24 mouse cellular contexts compared by ENCODE assay signal in the genomic region with DNA sequence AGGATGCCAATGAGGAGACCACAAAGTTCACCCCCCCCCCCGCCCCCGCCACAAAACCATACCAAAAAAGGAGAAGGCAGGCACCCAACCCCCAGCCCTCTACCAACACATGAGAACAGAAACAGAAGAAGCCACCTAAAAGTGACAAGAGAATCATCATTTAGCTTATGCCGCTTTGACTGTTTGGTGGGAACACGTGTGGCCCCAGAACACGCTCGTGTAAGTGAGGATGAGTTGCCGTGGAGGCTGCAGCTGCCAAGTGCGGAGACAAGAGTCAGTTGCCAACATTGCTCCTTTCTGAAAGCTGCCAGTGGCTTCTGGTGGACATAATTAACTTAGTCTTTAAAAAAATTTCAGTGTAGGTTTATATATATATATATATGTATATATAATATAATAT. TPM values are rescaled to one million over a fixed set of nuclear protein-coding genes. Genes with fewer than 3 reads are reported as not detected.
DNase-seq lines count a peak whose midpoint lies in the region; ATAC-seq and TF ChIP-seq lines count a peak whose summit lies in the region.
"Had no signal": no experiment of that assay in that cellular context is flagged by ENCODE, and none has a peak within 500 bp of the region (broad histone marks: within the 10 kb centered on the region; RNA-seq: fewer than 3 reads in every experiment).

No protein-coding gene starts in this region.

- H3K4me2 ChIP-seq in liver, postnatal 0 days (ENCODE audit: low read depth, low read length), result no peak overlapping the region
- H3K4me2 ChIP-seq in neural tube, embryonic 15.5 days, result no peak overlapping the region
- H3K4me2 ChIP-seq: embryonic facial prominence, embryonic 12.5 days; embryonic facial prominence, embryonic 15.5 days; heart, embryonic 13.5 days; hindbrain, embryonic 14.5 days had no signal

- peak overlapping the region; percentile 39; the same call in 1 of the 2 replicates for H3K27ac ChIP-seq in MEL (ENCODE audit: control insufficient read depth, low read depth, low read length)
- no peak overlapping the region for H3K27ac ChIP-seq in liver, postnatal 0 days (ENCODE audit: low read depth)
- H3K27ac ChIP-seq in neural tube, embryonic 15.5 days (replicated peaks), result no peak overlapping the region
- H3K27ac ChIP-seq: embryonic facial prominence, embryonic 12.5 days; embryonic facial prominence, embryonic 15.5 days; heart, embryonic 10.5 days; heart, embryonic 13.5 days; hindbrain, embryonic 14.5 days had no signal

- no peak for TF ChIP-seq CTCF in G1E (IDR thresholded peaks at IDR 0.05; ENCODE audit: low read depth, low read length)
- no peak for TF ChIP-seq CTCF in MEL (IDR thresholded peaks at IDR 0.05 in 2 of 3, conservative IDR thresholded peaks at IDR 0.05 in 1 of 3; ENCODE audit: control insufficient read depth in 1 of 3, insufficient read depth in 1 of 3, low read depth in 2 of 3, low read length in 3 of 3, poor library complexity in 1 of 3, severe bottlenecking in 1 of 3)
- no peak for TF ChIP-seq CTCF in liver, postnatal 0 days (IDR thresholded peaks at IDR 0.05; ENCODE audit: low read depth)

- no peak for TF ChIP-seq EP300 in MEL (IDR thresholded peaks at IDR 0.05; ENCODE audit: low read depth in 1 of 2, low read length in 2 of 2)
- TF ChIP-seq EP300 in liver, postnatal 0 days (IDR thresholded peaks at IDR 0.05; ENCODE audit: low read depth), result no peak

- H3K4me3 ChIP-seq in G1E (ENCODE audit: low read depth, low read length) (peak overlapping the region; percentile 38; the same call in 1 of the 2 replicates), MEL (ENCODE audit: control insufficient read depth in 1 of 2, insufficient read depth in 1 of 2, low read depth in 2 of 2, low read length in 2 of 2) (no peak overlapping the region)
- H3K4me3 ChIP-seq in liver, postnatal 0 days (ENCODE audit: low read depth, low read length), result no peak overlapping the region
- no peak overlapping the region for H3K4me3 ChIP-seq in neural tube, embryonic 15.5 days (replicated peaks)
- H3K4me3 ChIP-seq: embryonic facial prominence, embryonic 12.5 days; embryonic facial prominence, embryonic 15.5 days; heart, embryonic 10.5 days; heart, embryonic 13.5 days had no signal

- peaks cover 73% of the 10 kb centered on the region for H3K4me1 ChIP-seq in G1E (ENCODE audit: insufficient read depth, low read depth, low read length)
- H3K4me1 ChIP-seq in MEL (ENCODE audit: control insufficient read depth in 1 of 2, insufficient read depth in 2 of 2, low read length in 2 of 2), result peaks cover 5 to 9% of the 10 kb centered on the region in 2 experiments; a peak in 3 of 4 replicates
- H3K4me1 ChIP-seq in liver, postnatal 0 days (ENCODE audit: insufficient read depth), result no peaks in the 10 kb centered on the region
- H3K4me1 ChIP-seq in neural tube, embryonic 15.5 days, result peaks cover 11% of the 10 kb centered on the region

- H3K9me3 ChIP-seq in G1E (replicated peaks) (peaks cover 18% of the 10 kb centered on the region), MEL (replicated peaks; ENCODE audit: insufficient read depth, low read length) (no peaks in the 10 kb centered on the region)
- H3K9me3 ChIP-seq in liver, postnatal 0 days (ENCODE audit: low read length), result no peaks in the 10 kb centered on the region
- H3K9me3 ChIP-seq in neural tube, embryonic 15.5 days (replicated peaks), result no peaks in the 10 kb centered on the region
- H3K9me3 ChIP-seq: embryonic facial prominence, embryonic 12.5 days; embryonic facial prominence, embryonic 15.5 days; heart, embryonic 10.5 days; heart, embryonic 13.5 days had no signal

- H3K36me3 ChIP-seq in G1E (replicated peaks) (peaks cover 73% of the 10 kb centered on the region), MEL (ENCODE audit: control insufficient read depth in 1 of 2, insufficient read depth in 2 of 2, low read length in 2 of 2) (peaks cover 0 to 9% of the 10 kb centered on the region in 2 experiments; a peak in 2 of 4 replicates)
- 0 out of 2 replicates have a peak, but pooled peaks cover 3% of the 10 kb centered on the region for H3K36me3 ChIP-seq in liver, postnatal 0 days (replicated peaks; ENCODE audit: insufficient read depth, low read length)
- peaks cover 38% of the 10 kb centered on the region for H3K36me3 ChIP-seq in neural tube, embryonic 15.5 days

- H3K9ac ChIP-seq in MEL (ENCODE audit: control insufficient read depth, low read depth, low read length, poor library complexity, severe bottlenecking), result peak overlapping the region; percentile 38; the same call in 1 of the 2 replicates
- H3K9ac ChIP-seq in liver, postnatal 0 days (replicated peaks), result no peak overlapping the region
- H3K9ac ChIP-seq in neural tube, embryonic 15.5 days (replicated peaks), result no peak overlapping the region
- H3K9ac ChIP-seq: embryonic facial prominence, embryonic 12.5 days; embryonic facial prominence, embryonic 15.5 days; forebrain, postnatal 0 days; heart, embryonic 13.5 days; hindbrain, embryonic 14.5 days had no signal

- 65% methylated on average over 8 of the region's 8 CpGs for WGBS in liver, postnatal 0 days (ENCODE audit: insufficient replicate concordance)
- 93% methylated on average over 8 of the region's 8 CpGs for WGBS in neural tube, embryonic 15.5 days

- no peak for ATAC-seq in G1E (ENCODE audit: extremely low read depth, insufficient number of reproducible peaks, low FRiP score, poor library complexity, severe bottlenecking)
- ATAC-seq in CD4-positive, CD25-positive, alpha-beta regulatory T cell, adult 4 months, result no peak
- no peak for ATAC-seq in liver, postnatal 0 days
- ATAC-seq in neural tube, embryonic 15.5 days (ENCODE audit: low FRiP score), result no peak
- ATAC-seq: forebrain, embryonic 14.5 days; forebrain, postnatal 0 days had no signal

- H3K79me2 ChIP-seq in MEL (ENCODE audit: control insufficient read depth, insufficient read depth, low read length, poor library complexity), result no peaks in the 10 kb centered on the region

- H3K27me3 ChIP-seq in G1E (ENCODE audit: insufficient read depth, low read length) (no peaks in the 10 kb centered on the region), MEL (ENCODE audit: control insufficient read depth in 1 of 2, insufficient read depth in 2 of 2, low read length in 2 of 2) (no peaks in the 10 kb centered on the region)
- H3K27me3 ChIP-seq in liver, postnatal 0 days (ENCODE audit: insufficient read depth, low read length), result no peaks in the 10 kb centered on the region
- H3K27me3 ChIP-seq in neural tube, embryonic 15.5 days (replicated peaks), result no peaks in the 10 kb centered on the region
- H3K27me3 ChIP-seq: embryonic facial prominence, embryonic 12.5 days; embryonic facial prominence, embryonic 15.5 days; heart, embryonic 13.5 days had no signal

- TF ChIP-seq RAD21 in MEL (IDR thresholded peaks at IDR 0.05; ENCODE audit: low read depth, low read length), result no peak

- DNase-seq in G1E (ENCODE audit: low spot score) (peak; percentile 40), MEL (ENCODE audit: low read depth, low spot score) (peak; percentile 24)
- DNase-seq in thymus, postnatal 0 days (ENCODE audit: low spot score), result peak; percentile 71
- peak; percentile 59 for DNase-seq in thymus, postnatal 25 days
- no peak for DNase-seq in liver, postnatal 0 days
- no peak for DNase-seq in kidney, postnatal 4 days
- DNase-seq: adrenal gland, adult 2 months; adrenal gland, postnatal 14 days; cerebellum, adult 11 months; cerebellum, adult 2 months; forebrain, postnatal 0 days; gastrocnemius, postnatal 25 days; heart, adult 18-20 months; heart, postnatal 14 days; heart, postnatal 4 days had no signal

- no peak for TF ChIP-seq POLR2A in MEL (IDR thresholded peaks at IDR 0.05; ENCODE audit: control insufficient read depth in 1 of 2, insufficient read depth in 1 of 2, low read depth in 1 of 2, low read length in 2 of 2, poor library complexity in 1 of 2)

TF ChIP-seq in MEL, 35 proteins besides CTCF, POLR2A, EP300 and RAD21:
- TF ChIP-seq BHLHE40 (IDR thresholded peaks at IDR 0.05; ENCODE audit: borderline replicate concordance, low read depth, low read length) (no peak), TCF12 (IDR thresholded peaks at IDR 0.05; ENCODE audit: low read depth, low read length) (no peak), TAL1 (IDR thresholded peaks at IDR 0.05; ENCODE audit: low read length) (no peak), TBP (IDR thresholded peaks at IDR 0.05; ENCODE audit: low read depth, low read length) (no peak)
TF ChIP-seq in MEL: peak in this region for 0.

RNA-seq across cellular contexts. Expression of a gene that starts 56.6 kb away (rescaled TPM):
- total RNA-seq in G1E (2014; fragmentation: Nextera tagmentation) (not detected in 2 replicates), G1E (2017) (0.05 and 0.06 TPM in 2 replicates), MEL (2012; rRNA removed) (not detected in 2 replicates)
- polyA plus RNA-seq in G1E (2012) (not detected in 2 replicates), MEL (2012; ENCODE audit: insufficient read depth in 1 of 2, insufficient read length in 2 of 2, low read depth in 1 of 2, low replicate concordance in 2 of 2, missing spikeins in 1 of 2) (not detected)
- polyA plus RNA-seq in thymus, postnatal 0 days (2015; fragmentation: Nextera tagmentation; extraction: Ambion mirVana), result 22.7 and 28.2 TPM in 2 replicates
- polyA plus RNA-seq in CD4-positive, CD25-positive, alpha-beta regulatory T cell, adult 4 months (2017; shearing (Covaris generic)), result not detected
- 0.06 and 0.19 TPM in 2 replicates for polyA plus RNA-seq in liver, postnatal 0 days (2015; fragmentation: Nextera tagmentation; extraction: Ambion mirVana)
- polyA plus RNA-seq in neural tube, embryonic 15.5 days (2015; fragmentation: Nextera tagmentation; extraction: Ambion mirVana), result 43.6 and 46.0 TPM in 2 replicates
- total RNA-seq: common myeloid progenitor, adult 5-6 weeks had no signal

Comparison
In these comparisons a context has a peak if more than half of its experiments do, and no peak if none do; other contexts are left out.
1. DNase-seq: peak in G1E (single experiment), MEL (single experiment), thymus, postnatal 0 days (single experiment) and thymus, postnatal 25 days (single experiment); none in liver, postnatal 0 days (single experiment) and kidney, postnatal 4 days (0 of 2).
2. RNA of a gene that starts 56.6 kb away (polyA plus RNA-seq): 43.6 to 46.0 TPM in neural tube, embryonic 15.5 days and 22.7 to 28.2 TPM in thymus, postnatal 0 days; 0.06 to 0.19 TPM in liver, postnatal 0 days, not detected in CD4-positive, CD25-positive, alpha-beta regulatory T cell, adult 4 months, not detected in G1E and not detected in MEL; every median in the first group is over 10 times any median in the second.